Mouse (Mus musculus) MN1 (cell line): Measurements from ENCODE around the gene Kif3a.

Source experiments
- DNase-seq: peaks from one replicate; pipeline ENCODE4 v3.0.0-alpha.2; 2016; ENCODE audit warnings: low spot score

Gene Kif3a

DNA sequence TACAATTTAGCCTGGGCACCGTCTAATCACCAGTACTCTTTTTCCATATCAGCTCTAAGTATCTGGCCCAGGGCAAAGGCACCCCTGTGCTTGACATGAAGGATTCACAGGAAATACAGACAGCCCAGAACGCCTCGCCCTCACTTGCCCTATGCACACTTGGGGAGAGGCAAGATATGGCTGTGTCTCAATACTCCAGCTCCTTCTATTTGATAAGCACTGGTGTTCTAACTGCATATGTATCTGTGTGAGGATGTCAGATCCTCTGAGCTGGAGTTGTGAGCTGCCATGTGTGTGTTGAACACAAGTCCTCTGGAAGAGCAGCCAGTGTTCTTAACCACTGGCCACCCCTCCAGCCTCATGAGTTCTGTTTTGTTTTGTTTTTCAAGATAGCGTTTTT is 84.3 kb downstream of the Kif3a start:
- DNase-seq = no peak
